Mouse (Mus musculus): ENCODE results near the gene Srebf1. TPM values are rescaled to one million over a fixed set of nuclear protein-coding genes. Genes with fewer than 3 reads are reported as not detected.

Gene Srebf1
- total RNA-seq, 2 experiments from 2014 or later: 24.2 to 29.1 TPM

- no peak for DNase-seq
These were observed 16.2 kb downstream of the Srebf1 start for GRCm38 (mm10) chr11:60206207-60206606.

DNA sequence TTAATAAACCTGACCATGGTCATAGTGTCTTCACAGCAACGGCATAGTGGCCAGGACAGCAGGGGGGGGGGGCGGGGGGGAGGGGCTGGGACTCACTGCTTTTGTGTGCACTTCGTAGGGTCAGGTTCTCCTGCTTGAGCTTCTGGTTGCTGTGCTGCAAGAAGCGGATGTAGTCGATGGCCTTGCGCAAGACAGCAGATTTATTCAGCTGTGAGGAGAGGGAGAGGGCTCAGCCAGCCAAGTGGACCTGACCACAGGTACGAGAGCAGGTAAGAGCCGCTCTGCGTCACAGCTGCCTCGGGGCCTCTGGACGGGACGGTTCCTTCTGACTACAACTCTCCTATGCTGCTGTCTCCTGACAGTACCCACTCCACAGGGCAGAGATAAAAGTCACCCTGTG lies 17.4 kb downstream of the Srebf1 start:
- no peak for DNase-seq

DNA sequence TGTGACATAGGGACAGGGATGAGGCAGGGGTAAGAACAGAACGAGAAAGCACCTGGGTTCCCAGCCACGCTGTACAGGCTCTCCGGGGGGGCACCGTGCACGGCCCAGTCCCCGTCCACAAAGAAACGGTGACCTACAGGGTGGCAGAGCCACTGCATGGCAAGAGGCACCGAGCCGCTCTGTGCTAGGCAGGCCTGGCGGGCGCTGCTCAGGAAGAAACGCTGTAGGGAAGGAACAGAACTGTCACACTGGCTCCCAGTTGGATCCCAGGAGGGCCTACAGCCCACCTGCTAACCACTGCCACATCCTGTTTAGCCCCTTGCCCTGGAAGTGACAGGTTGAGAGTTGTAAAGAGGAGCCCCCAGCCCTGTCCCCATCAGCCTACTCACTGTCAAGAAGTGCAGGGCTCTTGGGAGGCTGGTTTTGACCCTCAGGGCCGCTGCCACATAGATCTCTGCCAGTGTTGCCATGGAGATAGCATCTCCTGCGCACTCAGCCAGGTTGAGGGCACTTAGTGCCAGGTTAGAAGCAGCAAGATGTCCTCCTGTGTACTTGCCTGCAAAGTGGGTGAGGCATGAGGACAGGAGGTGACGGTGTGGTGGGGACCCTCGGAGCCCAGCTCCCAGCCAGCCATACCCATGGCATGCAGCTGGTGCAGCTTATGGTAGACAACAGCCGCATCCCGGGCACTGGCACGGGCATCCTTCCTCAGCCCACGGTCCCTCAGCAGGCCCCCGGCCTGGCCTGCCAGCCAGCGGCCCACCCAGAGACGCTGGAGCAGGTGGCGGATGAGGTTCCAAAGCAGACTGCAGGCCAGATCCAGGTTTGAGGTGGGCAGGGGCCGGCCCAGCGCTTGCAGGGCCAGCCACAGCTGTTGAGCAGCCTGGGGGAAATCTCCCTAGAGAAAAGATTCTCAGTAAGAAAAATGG lies 19.4 kb downstream of the Srebf1 start:
- DNase-seq: no peak

- DNase-seq: no peak
These were observed 22.0 kb downstream of the Srebf1 start for GRCm38 (mm10) chr11:60200384-60200783.

- DNase-seq: peak; percentile 93
These were observed 22.6 kb downstream of the Srebf1 start for GRCm38 (mm10) chr11:60199702-60200184.

GRCm38 (mm10) chr11:60198651-60199050 lies 23.7 kb downstream of the Srebf1 start:
- no peak for DNase-seq

DNA sequence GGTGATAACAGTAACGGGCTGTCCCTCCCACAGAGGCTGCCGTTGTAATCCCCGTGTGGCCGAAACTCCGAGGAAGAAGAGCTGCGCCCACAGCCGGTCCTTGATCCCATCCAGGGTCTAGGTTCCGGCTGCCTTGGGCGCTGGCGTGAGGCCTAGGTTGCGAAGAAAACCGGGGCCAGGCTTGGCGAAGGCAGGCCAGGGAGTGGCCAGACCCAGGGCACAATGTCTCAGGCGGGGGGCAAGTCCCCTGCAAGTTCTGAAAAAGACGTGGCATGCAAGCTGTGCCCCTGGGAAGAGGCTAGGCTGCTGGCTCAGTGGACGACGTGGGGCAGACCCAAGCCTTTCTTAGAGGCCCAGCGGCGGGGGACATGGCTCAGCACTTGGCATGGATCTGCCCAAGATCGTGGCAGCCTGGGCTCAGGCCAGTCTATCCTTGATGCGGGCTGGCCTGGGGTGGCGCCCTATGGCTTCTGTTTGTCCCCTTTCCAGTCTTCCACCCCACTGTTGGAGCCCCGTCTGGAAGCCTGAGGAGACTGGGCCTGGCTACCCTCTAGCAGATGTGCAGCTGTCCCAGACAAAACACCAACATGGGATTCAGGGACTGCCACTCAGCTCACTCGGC lies 24.3 kb downstream of the Srebf1 start:
- no peak for DNase-seq

DNA sequence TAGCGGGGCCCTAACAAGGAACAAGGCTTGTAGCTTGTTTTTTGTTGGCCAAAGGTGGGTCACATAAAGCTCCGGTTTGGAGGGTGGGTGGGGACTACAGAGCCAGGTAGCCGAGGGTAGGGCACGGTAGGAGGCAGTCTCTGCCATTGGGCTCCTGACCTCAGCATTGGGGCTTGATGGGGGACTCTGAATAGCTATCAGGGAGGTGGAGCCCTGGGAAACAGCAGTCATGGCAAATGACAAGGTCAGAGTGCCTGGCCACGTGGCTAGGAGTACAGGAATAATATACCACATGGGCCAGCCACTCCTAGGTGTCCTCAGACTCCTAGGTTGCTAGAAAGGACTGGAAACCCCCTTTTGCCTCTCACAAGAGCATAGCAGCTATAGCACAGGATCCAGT lies 26.0 kb downstream of the Srebf1 start:
- no peak for DNase-seq

DNA sequence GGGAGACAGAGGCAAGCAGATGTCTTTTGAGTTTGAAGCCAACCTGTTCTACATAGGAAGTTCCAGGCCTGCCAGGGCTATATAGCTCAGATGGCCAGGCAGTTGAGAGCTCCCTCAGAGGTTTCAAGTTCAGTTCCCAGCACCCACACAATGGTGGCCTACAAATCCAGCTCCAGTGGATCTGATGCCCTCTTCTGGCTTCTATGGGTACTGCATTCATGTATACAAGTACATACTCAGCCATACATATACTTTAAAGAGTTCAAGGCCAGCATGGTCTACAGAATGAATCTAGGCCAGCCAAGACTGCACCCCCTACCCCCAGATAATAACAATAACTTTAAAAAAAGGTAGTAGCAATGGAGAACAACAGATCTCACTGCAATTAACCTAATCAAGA lies 27.3 kb downstream of the Srebf1 start:
- no peak for DNase-seq

GRCm38 (mm10) chr11:60193556-60193955 lies 28.8 kb downstream of the Srebf1 start:
- no peak for DNase-seq

- no peak for DNase-seq
These were observed 29.8 kb downstream of the Srebf1 start for GRCm38 (mm10) chr11:60192534-60192933.

GRCm38 (mm10) chr11:60190055-60190641 lies 32.2 kb downstream of the Srebf1 start:
- DNase-seq: no peak

DNA sequence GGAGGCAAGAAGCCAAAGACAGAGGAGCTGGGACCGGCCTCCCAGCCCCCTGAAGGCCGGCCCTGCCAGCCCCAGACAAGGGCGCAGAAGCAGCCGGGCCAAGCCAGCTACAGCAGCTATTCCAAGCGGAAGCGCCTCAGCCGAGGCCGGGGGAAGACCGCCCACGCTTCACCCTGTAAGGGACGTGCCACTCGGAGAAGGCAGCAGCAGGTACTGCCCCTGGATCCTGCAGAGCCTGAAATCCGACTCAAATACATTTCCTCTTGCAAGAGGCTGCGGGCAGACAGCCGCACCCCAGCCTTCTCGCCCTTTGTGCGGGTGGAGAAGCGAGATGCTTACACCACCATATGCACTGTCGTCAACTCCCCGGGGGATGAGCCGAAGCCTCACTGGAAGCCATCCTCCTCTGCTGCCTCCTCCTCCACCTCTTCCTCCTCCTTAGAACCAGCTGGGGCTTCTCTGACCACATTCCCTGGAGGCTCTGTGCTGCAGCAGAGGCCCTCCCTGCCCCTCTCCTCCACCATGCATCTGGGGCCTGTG lies 32.8 kb downstream of the Srebf1 start:
- DNase-seq: no peak

DNA sequence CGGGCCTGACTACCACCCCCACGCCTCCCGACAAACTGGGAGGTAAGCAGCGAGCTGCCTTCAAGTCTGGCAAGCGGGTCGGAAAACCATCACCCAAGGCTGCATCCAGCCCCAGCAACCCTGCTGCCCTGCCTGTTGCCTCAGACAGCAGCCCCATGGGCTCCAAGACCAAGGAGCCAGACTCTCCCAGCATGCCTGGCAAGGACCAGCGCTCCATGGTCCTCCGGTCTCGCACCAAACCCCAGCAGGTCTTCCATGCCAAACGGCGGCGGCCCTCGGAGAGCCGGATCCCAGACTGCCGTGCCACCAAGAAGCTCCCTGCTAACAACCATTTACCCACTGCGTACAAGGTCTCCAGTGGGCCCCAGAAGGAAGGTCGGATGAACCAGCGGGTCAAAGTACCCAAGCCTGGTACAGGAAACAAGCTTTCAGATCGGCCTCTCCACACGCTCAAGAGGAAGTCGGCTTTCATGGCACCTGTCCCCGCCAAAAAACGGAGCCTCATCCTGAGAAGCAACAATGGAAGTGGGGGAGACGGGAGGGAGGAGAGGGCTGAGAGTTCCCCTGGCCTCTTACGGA lies 34.0 kb downstream of the Srebf1 start:
- DNase-seq: no peak

DNA sequence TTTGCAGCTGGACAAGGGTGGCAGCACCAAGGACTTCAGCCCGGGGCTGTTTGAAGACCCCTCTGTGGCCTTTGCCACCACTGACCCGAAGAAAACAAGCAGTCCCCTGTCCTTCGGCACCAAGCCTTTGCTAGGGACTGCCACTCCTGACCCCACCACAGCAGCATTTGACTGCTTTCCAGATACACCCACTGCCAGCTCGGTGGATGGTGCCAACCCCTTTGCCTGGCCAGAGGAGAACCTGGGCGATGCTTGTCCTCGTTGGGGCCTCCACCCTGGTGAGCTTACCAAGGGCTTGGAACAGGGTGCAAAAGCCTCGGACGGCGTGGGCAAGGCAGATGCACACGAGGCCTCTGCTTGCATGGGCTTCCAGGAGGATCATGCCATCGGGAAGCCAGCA lies 35.3 kb downstream of the Srebf1 start:
- no peak for DNase-seq

DNA sequence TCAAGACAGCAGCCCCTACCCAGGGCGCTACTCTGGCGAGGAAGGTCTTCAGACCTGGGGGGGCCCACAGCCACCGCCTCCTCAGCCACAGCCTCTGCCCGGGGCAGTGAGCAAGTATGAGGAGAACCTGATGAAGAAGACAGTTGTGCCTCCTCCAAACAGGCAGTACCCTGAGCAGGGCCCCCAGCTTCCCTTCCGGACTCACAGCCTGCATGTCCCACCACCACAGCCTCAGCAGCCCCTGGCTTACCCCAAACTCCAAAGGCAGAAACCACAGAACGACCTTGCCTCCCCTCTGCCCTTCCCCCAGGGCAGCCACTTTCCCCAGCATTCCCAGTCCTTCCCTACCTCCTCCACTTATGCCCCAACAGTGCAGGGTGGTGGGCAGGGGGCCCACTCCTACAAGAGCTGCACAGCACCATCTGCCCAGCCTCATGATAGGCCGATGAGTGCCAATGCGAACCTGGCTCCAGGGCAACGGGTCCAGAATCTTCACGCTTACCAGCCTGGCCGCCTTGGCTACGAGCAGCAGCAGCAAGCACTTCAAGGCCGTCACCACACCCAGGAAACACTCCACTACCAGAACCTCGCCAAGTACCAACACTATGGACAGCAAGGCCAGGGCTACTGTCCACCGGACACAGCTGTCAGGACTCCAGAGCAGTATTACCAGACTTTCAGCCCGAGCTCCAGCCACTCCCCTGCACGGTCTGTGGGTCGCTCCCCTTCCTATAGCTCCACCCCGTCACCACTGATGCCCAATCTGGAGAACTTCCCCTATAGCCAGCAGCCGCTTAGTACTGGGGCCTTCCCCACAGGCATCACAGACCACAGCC lies 36.8 kb downstream of the Srebf1 start:
- no peak for DNase-seq

DNA sequence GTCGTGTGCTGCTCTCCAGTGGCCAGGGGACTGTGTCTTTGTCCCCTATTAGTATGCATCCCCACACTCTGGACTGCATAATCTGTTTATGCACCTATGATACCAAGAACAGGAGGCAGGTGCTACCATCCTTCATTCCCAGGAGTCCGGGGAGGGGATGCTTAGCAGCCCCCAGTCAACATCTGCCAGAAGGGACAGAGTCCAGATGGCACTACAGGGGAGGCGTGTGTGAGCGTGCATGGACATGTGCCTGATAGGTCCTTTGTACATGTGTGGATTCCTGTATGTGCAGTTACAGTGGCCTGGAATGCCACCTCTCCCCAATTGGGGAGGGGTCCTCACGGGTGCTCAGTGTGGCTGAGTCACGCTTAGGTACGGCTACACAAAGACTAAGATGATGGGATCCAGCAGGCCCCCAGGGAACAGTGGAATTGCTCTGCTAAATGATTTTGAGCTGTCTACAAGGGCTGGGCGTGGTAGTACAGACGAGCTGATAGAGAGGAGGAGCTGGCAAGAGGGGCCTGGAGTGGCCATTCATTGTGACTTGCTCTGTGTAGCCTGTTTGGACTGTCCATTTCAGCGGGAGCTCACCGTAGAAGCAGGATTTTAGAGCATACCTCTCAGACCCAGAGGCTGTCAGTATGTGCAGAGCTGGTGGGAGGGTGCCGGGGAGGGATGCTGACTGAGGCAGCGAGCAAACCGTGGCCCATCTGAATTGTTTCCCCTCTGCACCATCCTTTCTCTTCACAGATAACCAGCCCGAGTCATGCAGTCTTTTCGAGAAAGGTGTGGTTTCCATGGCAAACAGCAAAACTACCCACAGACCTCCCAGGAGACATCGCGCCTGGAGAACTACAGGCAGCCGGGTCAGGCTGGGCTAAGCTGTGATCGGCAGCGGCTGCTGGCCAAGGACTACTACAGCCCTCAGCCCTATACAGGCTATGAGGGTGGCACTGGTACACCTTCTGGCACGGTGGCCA lies 37.7 kb downstream of the Srebf1 start:
- DNase-seq: no peak

DNA sequence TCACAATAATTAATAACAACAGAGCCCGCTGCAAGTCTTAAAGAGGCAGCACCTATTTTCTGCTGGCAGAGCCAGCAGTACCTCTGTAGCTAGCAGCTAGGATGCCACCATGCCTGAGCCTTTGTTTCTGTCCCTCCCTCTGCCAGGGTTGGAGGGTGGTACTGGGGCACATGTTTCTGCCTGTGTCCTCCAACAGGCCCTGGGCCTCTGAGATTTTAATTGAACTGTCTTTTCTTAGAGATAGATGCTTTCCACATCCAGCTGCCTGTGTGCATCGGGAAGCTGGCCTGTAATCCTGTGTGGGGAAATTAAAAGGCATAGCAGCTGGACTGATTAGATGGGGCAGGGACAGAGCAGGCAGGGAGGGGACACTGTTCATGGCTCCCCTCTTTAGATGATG lies 39.6 kb downstream of the Srebf1 start:
- no peak for DNase-seq

DNA sequence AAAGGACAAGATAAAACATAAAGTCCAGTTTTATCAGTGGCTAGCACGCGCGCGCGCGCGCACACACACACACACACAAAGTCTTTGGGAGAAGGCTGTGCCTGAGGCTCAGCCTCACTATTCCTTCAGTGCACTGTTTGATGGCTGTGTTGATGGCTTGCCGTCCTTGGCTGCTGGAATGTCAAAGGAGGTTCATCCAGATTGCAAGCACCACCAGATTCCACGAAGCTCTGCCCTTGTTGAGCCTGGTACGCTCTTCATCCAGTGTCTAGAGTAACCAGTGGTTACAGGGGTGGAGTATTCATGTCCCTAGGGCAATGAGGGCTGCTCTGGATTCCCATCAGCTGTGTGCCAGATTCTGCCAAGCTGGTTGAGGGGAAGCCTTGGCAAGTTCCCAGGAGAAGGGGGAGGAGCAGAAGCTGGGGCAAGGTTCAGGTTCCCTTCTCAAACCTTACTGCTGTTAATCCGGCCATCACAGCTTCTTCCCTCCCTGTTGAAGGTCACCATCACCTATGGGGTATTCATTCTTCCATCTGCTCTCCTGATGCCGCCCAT lies 40.2 kb downstream of the Srebf1 start:
- no peak for DNase-seq

GRCm38 (mm10) chr11:60178506-60178905 lies 43.9 kb downstream of the Srebf1 start:
- DNase-seq: no peak

Measured in gastrocnemius, postnatal 10 days (tissue).